Mouse (Mus musculus) Muller cell, postnatal 12 days (primary cell): ENCODE data around the gene Ankrd13b.
"Not testable (repeated sequence)": the region's sequence is repeated elsewhere in the genome, so short reads cannot be mapped to it uniquely, and the experiment has no call there.

ENCODE experiments used
- DNase-seq: peaks from one replicate; pipeline ENCODE4 v3.0.0-alpha.2; 2015; ENCODE audit errors: inconsistent ontology term

Gene Ankrd13b

DNA sequence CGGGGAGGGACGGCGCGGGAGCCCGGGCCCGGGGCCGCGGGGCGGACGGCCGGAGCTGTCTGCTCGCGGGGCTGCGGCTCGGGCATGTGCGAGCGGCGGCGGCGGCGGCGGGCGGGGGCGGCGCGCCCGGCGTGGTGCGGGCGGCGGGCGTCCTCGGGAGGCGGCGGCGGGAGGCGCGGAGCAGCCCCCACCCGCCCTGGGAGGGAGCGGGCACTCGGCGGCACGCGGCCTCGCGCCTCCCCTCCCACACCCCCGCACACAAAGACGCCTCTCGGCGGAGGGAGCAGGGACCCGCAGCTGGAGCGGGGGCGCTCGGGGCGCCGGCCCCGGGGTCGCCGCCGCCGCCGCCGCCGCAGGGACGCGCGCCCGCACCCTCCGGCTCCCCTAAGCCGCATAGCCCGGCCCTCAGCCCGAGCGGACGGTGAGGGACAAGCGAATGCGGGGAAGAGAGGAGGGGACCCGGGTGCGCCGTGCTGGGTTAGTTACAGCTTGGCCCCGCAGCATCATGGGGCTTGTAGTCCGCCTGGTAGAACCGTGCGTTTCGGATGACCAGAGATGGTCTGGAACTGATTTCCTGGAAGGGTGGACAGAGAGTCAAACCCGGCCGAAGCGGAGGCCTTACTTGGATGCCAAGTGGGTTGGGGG lies at the start of gene Ankrd13b:
TSS of gene Ankrd13b (minus strand) at position 88 of the 645 bp plus-strand sequence.
- peak; percentile 74 for DNase-seq

DNA sequence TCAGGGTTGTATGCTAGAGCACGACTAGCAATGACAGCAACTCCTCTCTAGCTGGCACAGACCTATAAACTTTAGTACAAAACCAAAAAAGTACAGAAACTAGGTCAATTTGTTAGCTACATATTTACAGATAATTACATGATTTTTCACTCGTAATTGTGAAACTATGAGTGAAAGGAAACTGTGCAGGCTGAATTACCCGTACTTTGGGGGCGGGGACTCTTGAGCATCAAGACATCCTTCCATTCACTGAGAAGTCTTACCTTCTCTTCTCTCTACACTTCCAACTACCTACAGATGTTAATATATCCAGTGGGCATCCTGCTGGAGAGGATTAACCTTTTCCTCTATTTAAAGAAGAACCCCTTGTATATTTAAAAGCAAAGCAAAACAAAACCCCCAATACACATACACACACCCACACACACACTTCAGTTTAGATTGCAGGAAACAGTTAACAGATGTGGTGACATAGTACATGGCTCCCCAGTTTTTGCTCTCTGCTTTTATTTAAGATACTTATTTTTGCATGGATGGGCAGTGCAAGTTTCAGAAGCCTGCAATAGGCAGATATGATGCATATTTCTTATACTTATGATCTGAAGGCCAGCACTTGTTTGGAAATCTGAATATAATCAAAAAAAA lies 42.8 kb upstream of the Ankrd13b start:
- DNase-seq, result no peak

DNA sequence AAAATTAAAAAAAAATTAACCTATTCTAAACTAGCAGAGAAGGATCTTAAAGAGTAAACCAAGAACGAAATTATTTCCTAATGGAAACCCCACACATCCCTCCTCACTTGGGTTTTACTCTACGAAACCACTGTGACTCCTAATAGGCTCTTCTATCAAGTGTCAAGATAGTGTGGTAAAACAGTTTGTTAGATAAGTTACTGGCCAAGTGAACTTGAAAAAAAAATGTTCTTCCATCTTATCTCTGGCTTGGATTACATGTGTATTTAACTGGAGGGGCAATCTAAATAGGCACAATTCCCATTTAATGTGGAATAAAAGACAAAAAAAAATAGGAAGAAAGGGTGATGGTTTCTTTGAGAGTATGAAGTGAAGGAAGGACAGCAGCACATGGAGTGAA lies 41.4 kb upstream of the Ankrd13b start:
- DNase-seq, result no peak

DNA sequence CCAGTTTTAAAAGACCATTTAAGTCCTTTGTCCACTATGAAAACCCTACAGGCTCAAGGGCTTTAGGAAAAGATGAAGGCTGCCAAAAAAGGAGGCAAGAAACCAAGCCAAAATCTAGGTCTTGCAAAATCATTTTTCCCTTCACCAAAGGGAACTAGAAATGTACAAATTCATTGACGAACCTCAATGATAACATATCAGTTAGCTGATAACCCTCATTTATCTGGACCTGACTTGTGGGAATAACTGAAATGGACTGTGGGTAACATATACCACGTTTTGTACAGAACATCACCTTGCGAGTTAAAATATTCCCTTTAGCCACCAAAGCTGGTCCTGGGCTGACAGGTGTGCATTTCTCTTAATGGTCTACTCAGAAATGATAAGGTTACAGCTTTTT lies 40.2 kb upstream of the Ankrd13b start:
- DNase-seq, result no peak

DNA sequence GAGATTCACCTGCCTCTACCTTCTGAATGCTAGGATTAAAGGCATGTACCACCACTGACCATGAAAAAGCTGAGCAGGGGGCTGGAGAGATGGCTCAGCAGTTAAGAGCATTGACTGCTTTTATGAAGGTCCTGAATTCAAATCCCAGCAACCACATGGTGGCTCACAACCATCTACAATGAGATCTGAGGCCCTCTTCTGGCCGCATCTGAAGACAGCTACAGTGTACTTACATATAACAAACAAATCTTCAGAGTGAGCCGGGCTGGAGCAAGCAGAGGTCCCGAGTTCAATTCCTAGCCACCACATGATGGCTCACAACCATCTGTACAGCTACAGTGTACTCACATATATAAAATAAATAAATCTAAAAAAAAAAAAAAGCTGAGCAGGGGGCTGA lies 38.9 kb upstream of the Ankrd13b start:
- not testable (repeated sequence) for DNase-seq

DNA sequence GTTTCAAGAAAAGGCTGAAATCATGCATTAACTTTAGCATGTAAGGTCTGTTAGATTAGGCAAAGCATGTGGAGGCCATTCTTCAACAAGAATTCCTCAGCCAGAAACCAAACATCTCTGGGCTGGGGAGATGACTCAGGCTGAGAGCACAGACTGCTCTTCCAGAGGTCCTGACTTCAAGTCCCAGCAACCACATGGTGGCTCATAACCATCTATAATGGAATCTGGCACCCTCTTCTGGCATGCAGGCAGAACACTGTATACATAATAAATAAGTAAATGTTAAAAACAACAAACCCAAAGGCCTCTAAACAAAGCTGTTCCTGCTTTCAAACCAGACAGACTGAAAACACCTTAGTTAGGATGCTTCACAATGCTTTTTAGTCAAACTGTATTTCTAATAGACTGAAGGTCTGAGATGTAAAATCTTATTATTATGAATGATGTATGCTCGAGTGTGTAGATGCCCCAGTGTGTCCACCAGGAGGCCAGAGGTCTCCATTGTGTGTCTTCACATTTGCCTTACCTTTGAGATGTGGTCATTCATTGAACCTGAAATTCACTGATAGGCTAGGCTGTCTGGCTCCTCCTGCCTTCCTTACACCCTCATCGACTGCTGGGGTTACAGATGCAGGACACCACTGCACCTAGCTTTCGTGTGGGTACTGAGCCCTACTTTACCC lies 36.5 kb upstream of the Ankrd13b start:
- no peak for DNase-seq

DNA sequence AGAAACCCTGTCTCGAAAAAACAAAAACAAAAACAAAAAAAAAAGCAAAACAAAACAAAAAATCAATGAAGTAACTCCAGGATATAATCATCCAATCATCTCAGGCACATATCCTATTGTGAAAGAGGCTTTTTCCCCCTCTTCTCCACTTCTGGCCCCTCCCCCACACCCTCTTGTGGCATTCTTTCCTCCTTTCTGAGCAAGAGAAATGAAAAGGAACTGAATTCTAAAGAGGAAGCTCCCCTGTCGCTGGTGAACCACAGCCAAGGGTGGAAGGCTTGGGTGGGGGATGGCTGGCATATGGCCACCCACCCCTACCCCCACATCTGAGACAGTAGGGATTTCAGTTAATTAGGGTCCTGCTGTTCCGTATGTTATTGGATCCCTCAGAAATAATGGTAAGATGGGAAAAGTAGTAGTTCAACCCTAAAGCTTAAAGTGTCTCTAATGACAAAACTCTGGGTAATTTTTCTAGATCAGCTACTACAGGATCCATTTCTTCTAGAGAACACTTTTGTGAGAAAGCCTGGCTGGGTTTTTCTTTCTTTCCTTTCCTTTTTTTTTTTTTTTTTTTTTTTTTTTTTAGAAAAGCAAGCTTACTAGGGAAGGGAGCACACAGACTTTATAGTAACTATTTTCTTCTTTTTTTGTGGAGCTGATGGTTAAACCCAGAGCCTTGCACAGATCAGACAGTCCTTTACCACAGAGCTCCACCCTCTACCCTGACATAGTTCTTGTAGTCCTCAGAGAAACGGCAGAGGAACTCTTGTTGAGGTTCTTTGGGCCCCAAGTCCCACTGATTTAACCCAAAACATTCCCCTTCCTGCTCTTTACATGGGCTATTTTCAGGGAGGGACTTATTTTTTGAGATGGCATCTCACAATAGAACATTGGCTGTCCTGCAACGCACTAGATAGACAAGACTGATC lies 31.4 kb upstream of the Ankrd13b start:
- peak; percentile 46 for DNase-seq

DNA sequence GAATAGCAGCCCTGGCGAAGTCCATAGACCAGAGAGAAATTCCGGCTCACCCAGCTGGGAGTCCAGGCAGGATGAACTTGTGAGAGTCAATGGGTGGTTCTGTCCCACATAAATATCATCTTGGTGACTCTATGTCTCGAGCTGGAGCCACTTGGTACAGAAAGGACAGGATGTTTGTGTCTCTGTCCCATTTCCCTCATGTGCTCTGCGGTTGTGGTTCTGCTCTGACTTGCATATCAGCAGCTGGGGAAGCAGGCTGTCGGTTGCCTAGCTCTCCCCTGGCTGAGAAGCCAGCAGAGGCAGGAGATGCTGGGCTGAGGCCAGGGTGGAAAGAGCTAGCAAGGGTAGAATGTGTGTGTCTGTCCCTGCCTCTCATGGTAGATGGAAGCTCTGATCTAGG lies 29.6 kb upstream of the Ankrd13b start, which contains the start of gene Gm10392:
TSS of gene Gm10392 (minus strand) at position 156 of the 400 bp plus-strand sequence.
- DNase-seq, result no peak

DNA sequence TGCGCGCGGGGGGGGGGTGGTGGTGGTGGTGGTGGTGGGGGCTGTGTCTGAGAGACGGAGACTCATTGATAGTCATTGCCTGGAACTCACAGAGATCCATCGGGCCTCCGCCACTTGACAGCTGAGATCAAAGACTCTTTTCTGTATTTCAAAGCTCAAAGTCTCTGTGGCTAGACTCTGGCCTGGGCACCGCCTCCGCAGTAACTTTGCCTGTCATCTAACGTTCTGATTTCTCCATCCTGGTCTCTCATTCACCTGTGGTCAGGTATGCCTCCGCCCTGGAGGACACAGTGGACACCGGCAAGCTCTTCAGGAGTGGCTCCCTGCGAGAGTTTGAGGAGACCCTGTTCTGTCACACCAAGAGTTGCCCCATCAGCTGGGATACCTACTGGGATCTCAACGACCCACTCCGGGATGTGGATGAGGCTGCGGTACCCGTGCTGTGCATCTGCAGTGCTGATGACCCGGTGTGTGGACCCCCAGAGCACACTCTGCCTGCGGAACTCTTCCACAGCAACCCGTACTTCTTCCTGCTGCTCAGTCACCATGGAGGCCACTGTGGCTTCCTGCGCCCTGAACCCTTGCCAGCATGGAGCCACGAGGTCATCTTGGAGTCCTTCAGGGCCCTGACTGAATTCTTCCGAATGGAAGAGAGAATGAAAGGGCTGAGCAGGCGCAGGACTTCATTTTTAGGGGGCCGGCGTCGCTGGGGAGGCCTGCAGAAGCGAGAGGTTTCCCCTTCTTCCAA lies 28.7 kb upstream of the Ankrd13b start:
- no peak for DNase-seq

DNA sequence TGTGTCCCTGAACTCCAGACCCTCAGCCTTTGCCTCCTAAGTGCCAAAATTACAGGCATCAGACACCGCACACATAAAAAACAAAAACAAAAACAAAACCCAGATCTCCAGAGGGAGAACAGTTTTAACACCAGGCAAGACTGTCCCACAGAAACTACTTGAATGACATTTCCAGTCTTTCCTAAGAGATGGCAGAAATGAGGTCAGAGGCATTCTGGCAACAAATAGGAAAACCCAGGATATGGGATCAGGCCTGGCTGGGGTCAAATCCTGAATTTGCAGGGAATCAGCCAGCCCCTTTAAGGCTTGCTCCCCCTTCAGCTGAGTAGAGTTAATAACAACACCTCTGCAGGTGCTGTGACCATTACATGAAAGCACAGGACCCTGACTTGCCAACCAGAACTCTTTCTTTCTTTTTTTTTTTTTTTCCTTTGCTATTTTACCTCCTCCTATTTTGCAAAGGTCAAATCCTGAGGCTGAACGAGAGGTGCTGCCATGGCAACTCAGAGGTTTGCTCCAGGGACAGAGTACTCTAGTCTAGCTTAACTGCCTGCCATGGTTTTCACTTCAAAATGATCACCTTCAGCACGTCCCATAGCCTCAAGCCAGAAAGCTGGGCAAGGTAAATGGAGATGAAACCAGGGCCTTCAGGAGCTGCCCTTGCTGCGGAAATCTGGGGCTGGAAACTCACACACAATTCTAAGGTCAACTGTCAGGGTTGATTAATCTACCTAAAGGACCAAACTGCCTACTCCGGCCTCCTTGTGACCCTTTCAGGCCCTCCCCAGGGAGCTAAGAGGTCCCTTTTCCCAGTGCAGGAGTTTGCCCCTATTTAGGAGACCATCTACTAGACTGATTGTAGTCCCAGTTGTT lies 27.3 kb upstream of the Ankrd13b start:
- no peak for DNase-seq

DNA sequence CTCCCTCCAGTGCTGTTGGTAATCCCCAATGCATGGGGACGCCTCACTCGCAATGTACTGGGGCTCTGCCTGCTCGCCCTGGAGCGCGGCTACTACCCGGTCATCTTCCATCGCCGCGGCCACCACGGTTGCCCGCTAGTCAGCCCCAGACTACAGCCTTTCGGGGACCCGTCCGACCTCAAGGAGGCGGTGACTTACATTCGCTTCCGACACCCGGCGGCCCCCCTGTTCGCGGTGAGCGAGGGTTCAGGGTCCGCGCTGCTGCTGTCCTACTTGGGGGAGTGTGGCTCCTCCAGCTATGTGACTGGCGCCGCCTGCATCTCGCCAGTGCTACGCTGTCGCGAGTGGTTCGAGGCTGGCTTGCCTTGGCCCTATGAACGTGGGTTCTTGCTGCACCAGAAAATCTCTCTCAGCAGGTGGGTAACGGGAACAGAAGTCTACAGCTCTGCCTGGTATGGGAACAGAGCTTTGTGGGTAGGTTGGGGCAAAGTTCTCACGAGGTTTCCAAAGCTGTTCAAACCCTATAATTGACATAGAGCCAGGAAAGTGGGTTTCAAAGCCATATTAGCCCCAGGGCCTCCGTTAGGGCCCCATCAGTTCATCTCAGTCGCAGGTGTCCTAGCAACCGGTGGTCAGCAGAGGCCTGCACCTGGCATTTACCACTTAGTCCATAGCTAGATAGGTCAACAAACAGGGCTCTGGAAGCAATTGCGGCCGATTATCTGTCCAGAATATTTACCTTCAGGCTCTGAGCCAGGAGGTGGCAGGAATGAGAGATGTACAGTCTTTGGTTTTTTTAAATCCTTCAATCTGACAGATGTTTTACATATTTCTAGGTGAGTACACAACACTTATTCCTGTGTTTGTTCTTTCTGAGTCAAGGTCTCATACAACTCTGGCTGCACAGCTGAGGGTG lies 26.4 kb upstream of the Ankrd13b start, which contains the start of gene Trp53i13:
TSS of gene Trp53i13 (minus strand) at position 344 of the 916 bp plus-strand sequence.
- DNase-seq, result no peak

DNA sequence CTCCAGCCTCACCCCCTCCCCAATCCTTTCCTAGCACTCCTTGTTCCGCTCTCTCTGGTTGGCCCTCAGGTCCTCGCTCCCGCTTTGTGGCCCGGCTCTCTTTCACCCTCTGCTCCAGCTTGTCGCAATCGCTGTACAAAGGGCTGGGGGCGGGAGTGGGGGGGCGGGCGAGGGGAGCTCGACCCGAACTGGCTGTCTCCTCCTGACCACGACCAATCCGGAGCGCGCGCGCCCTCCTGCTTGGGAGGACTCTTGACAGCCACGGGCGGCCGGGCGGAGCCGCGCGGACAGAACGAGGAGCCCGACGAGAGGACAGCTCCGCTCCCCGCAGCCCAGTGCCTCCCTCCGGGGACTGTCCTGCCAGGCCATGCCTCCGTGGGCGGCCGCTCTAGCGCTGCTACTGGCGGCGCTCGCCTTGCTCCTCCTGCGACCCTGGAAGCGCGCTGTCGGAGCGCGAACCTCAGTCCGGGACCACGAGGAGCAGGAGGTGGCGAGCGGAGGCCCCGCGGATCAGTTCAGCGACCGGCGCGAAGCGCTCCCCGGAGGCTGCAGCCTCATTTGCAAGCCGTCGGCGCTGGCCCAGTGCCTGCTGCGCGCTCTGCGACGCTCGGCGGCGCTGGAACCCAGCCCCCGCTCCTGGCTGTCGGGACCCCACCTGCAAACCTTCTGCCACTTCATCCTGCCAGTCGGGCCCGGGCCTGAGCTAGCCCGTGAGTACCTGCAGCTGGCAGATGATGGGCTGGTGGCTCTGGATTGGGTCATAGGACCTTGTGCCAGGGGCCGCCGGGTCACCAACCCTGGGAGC lies 25.6 kb upstream of the Ankrd13b start, which contains the start of gene Abhd15:
TSS of gene Abhd15 (plus strand) at position 290 of the 805 bp plus-strand sequence.
- peak; percentile 97 for DNase-seq

DNA sequence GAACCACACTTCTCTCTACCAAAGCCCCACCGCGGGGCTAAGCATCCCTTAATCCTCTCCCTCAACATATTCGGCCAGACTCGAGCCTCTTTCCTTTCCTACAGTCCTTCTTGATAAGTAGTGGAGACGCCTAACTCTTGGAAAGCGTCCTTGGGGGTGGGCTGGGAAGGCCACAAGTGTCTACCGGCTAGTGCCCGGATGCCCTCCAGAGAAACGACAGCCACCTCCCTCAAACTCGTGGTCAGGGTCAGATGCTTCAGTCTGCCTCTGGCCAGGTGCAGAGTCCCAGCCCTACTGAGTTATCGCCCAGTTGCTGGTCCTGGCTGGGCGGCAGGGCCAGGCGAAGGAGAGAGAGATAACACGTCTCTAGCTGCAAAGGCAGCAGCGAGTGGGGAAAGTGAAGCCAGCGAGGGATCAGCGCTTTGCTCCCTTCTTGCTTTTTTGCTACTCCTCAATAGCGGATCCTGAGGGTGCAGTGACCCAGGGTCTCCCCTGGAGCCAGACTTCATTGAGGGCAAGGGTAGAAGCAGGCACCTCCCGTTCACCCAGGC lies 24.9 kb upstream of the Ankrd13b start:
- DNase-seq, result no peak

DNA sequence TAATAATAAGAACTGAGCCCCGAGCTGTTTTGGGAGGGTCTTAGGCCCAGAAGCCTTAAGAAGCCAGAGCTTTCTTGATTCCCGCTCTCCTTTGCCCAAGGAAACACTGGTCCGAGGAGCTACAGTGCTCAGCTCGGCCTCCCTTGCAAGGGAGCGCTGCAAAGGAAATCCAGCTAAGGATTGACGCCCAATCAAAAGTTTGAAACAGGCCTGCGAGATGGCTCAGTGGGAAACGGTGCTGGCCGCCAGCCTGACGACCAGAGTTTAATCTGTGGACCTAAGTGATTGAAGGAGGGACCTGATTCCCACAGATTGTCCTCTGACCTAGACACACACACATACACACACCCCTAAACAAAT lies 24.3 kb upstream of the Ankrd13b start:
- DNase-seq, result no peak

DNA sequence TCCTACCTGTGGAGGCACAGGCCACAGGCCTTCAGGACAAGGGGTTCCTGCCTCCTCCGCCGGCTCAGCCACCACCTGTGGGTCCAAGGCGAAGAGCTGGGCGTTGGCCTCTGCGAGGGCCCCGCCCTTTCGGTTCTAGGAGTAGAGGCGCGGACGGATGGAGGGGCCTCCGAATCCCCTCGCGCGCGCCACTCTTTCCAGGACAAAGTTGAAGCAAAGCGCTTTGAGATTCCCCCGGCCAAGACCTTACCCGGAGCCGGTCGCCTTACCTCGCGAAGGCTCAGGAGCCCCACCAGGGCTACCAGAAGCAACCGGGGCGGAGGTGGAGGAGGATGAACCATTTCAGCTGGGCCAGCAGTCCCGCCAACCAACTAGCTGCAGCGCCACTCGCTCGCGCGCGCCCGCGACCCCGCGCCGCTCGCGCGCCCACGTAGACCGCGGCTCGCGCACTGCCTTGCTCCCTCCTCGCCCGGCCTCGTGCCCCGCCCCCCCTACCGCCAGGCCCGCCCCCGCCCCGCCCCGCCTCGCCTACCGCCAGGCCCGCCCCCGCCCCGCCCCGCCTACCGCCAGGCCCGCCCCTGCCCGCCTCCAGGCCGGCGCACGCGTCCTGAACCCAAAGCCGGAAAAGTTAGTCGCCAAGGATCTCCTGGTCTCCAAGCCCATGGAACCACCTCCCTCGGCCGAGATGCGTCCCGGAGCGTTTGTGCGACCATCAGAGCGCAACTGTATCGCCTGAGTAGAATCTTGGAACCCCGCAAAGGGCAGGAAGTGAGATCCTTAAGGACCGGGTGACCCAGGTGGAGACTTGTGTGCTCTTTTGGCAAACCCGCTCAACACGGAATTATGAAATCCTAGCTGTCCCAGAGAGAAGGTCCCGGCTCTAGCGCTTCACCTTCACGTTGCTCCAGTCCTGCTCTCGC lies 23.7 kb upstream of the Ankrd13b start:
- peak; percentile 96 for DNase-seq

DNA sequence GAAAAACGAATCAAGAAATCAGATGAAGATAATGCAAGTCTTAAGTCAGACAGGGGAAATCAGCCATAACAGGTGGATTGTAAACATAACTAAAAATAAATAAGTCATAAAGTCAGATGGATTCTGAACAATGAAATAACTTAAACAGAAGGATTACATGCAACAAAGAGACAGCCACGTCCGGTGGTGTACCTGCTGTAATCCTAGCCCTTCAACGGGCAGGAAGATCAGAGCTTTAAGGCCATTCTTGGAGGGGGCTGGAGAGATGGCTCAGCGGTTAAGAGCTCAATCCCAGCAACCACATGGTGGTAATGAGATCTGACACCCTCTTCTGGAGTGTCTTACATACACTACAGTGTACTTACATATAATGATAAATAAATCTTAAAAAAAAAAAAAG lies 21.9 kb upstream of the Ankrd13b start:
- no peak for DNase-seq
